Mouse (Mus musculus) midbrain, embryonic 12.5 days (tissue): Measurements from ENCODE around the gene Rtn4ip1. TPM values are rescaled to one million over a fixed set of nuclear protein-coding genes. Genes with fewer than 3 reads are reported as not detected.

Experiments used
- ATAC-seq: fragments of 200-750 bp; cut with Nextera tagmentation; 2 replicates; pipeline ENCODE4 v1.8.0; 2017; ENCODE audit warnings: low read depth, moderate TSS enrichment, moderate library complexity; ENCODE audit not compliant: low FRiP score
- H3K27ac ChIP-seq: fragments of 300-500 bp; sonication (generic); replicated peaks from 2 replicates; pipeline ENCODE4 v1.5.1; 2016; ENCODE audit warnings: mild to moderate bottlenecking
- H3K27me3 ChIP-seq: fragments of 300-500 bp; sonication (generic); 2 replicates; pipeline ENCODE4 v1.6.1; 2016; ENCODE audit warnings: mild to moderate bottlenecking
- H3K36me3 ChIP-seq: fragments of 300-500 bp; sonication (generic); 2 replicates; pipeline ENCODE4 v1.6.1; 2016
- H3K4me1 ChIP-seq: fragments of 300-500 bp; sonication (generic); 2 replicates; pipeline ENCODE4 v1.6.1; 2016
- H3K4me2 ChIP-seq: fragments of 300-500 bp; sonication (generic); replicated peaks from 2 replicates; pipeline ENCODE4 v1.6.1; 2016; ENCODE audit warnings: mild to moderate bottlenecking, moderate library complexity
- H3K4me3 ChIP-seq: fragments of 300-500 bp; sonication (generic); 2 replicates; pipeline ENCODE4 v1.5.1; 2016; ENCODE audit warnings: mild to moderate bottlenecking
- H3K9ac ChIP-seq: fragments of 300-500 bp; sonication (generic); replicated peaks from 2 replicates; pipeline ENCODE4 v1.6.1; 2016; ENCODE audit warnings: mild to moderate bottlenecking, moderate library complexity
- H3K9me3 ChIP-seq: fragments of 300-500 bp; sonication (generic); 2 replicates; pipeline ENCODE4 v1.6.1; 2016; ENCODE audit warnings: mild to moderate bottlenecking
- WGBS: fragments of 180-500 bp; shearing (Covaris S2); methylation state at CpG from one replicate; pipeline ENCODE4 v1.1.7; 2016; 5-methylcytosine and 5-hydroxymethylcytosine counted together
- polyA plus RNA-seq: library from polyadenylated mRNA; unstranded; fragments of >200 nt; fragmentation: Nextera tagmentation; extraction: Ambion mirVana; gene quantifications from 2 replicates; pipeline ENCODE4 v1.2.1, GENCODE M21; 2016

Gene Rtn4ip1
- polyA plus RNA-seq, 1 experiment from 2014 or later: 18.7 TPM

- Histone ChIP-seq H3K9ac (0 out of 2 replicates have a peak overlapping the region, but pooled peaks have one; percentile 37), H3K36me3 (no peaks in the 10 kb centered on the region), H3K4me2 (peak overlapping the region; percentile 60), H3K27me3 (peaks cover 76% of the 10 kb centered on the region), H3K27ac (no peak overlapping the region), H3K4me3 (peak overlapping the region; percentile 38), H3K4me1 (peaks cover 22% of the 10 kb centered on the region), H3K9me3 (no peaks in the 10 kb centered on the region)
- no peak; the same call in 1 of the 2 replicates for ATAC-seq
- under 1% methylated on average over 40 of the region's 40 CpGs for WGBS
Observed at GRCm38 (mm10) chr10:44005677-44006641, 104.4 kb downstream of the Rtn4ip1 start.

Other genes with a start within 250 kb of the Rtn4ip1 start
- 22.1 and 25.8 TPM in 2 replicates for gene Qrsl1, start 62 bp upstream of the Rtn4ip1 start, polyA plus RNA-seq
- gene Crybg1, start 247.0 kb downstream of the Rtn4ip1 start, polyA plus RNA-seq: 0.60 and 0.77 TPM in 2 replicates